Mouse (Mus musculus): ENCODE data around the gene Prdm16.

Prdm16 gene

GRCm38 (mm10) chr4:154639591-154640442, 3.1 kb upstream of the Prdm16 start:
- DNase-seq, result no peak

DNA sequence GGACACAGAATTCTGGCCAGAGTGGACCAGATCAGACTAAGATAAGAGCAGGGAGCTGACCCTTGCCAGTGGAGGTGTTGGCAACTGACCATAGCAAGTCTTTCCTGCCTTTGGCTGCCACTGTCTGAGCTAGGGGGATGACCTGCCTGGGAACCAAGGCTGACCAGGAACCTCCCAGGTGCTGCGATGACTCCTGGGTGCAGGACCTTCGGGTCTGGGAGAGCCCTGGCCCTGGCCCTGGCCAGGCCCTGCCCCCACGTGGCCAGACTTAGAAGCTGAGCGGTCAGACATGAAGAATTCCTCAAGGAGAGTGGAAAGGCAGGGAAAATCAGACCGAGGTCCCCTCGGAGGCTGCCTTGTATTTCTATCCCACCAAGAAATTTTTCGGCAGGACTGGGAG, 2.5 kb upstream of the Prdm16 start:
- DNase-seq, result no peak

DNA sequence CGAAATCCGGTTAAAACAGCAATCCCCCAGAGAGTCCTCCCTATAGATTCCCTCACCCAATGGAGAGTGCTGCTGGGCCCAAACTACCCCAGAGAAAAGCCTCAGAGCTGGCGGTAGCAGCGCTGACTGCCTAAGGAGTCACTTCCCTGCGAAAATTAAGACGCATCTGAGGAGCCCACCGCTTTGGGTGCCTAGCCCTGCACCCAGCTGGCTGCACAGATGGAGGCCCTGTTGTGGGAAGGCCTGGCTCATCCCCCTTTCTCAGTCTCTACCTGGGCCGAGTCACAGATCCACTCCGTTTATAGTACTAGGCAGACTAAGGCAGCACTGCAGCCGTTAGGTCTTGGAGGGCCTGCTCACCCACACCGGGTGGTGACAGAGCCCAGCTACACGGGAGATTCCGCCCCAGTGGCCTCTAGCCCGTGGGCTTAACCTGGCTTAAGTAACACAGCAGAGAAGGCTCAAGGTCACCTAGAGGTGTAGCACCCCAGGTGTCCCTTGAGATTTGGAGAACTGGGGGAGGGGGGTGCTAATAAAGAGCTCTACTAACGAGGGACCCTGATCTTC, 1.7 kb upstream of the Prdm16 start:
- no peak for DNase-seq

DNA sequence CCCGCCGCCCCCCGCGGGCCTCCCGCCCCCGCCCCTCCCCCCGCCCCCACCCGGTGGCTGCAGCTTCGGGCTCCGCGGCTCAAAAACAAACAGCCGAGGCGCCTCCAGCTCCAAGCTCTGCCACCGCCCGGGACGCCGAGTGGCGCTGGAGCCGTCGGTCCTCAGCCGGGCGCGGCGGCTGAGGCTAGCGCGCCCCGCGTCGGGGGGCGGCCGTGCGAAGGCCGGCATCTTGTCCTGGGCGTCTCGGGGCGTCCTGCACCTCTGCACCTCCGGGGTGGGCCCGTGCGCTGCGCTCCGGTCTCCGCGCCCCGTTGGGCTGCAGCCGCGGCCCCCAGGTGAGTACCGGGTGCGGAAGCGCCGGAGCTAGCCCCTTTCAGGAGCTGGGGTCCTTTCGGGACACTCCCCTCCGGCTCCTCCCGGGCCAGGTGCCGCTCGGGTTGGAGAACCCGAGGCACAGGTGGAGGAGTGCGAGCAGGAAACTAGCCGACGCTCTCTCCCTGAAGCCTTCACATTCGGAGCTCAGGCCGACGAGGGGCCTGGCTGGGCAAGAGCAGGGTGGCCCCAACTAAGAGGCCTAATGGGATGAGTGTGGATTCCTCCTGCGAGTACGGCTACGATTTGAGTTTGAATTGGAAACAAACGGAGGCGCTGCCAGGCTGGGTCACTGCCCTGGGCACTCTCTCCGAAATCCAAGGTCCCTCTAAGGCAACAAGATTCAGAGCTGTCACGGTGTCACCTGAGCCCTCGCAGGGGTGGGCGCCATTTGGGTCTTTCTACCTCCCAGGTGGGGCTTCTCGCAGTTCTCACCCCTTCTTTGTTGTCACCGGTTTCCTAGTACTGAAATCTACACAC, 1.0 kb upstream of the Prdm16 start:
- DNase-seq, result no peak

DNA sequence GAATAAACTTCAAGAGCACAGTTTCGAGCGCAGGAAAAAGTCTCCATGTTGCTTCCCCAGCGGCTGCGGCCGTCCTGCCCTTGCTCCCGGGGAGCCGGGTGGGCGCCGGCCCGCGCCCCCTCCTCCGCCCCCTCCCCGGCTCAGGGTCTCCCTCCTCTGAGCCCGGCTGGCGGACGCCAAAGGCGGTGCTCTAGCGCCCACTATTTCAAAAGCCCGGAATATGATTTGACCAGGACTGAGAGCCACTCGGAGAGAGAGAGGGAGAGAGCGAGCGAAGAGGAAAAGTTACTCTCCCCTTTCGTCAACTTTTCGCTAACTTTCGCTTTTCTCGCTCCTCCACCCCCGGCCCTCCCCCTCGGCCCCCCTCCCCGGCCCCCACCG, 630 bp downstream of the Prdm16 start:
- no peak for DNase-seq

- no peak for DNase-seq
These were observed 1.2 kb downstream of the Prdm16 start for GRCm38 (mm10) chr4:154635241-154636052.

- no peak for DNase-seq
These were observed 2.0 kb downstream of the Prdm16 start for GRCm38 (mm10) chr4:154634470-154635240.

DNA sequence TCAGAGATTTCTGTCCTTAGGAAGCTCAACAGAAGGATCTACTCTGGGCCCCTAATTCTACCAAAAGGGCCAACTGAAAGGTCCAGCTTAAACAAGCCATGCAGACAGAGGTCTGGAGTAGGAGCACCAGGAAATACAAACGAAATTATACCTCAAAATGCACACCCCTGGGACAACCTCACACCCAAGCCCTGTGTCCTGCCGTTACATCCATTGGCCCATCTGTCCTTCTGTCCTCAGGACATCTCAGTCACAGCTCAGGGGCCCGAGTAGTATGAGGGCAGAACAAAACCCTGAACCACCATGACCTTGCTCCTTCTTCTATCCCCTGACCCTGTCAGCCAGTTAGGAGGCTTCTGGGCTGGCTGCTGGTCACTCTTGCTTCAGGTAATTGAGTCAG, 2.7 kb downstream of the Prdm16 start:
- no peak for DNase-seq

GRCm38 (mm10) chr4:154632800-154633764, 3.6 kb downstream of the Prdm16 start:
- no peak for DNase-seq

DNA sequence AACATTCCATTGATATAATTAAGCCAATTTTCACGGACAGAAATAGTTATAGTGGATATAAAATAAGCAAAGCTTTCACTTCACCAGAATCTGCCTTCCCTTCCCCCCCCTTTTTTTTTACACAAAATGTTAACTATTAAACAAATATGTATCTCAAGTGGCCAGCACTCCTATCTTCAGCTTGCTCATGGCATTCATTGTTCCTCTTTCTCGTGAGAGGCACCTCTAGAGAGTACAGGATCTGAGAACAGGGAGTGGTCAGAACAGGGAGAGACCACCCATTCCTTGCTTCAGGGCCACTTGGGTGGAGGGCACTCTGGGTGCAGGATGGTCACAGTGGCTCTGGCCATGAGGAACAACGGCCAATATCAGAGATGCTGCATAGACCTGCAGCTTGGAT, 5.9 kb downstream of the Prdm16 start:
- DNase-seq, result no peak

DNA sequence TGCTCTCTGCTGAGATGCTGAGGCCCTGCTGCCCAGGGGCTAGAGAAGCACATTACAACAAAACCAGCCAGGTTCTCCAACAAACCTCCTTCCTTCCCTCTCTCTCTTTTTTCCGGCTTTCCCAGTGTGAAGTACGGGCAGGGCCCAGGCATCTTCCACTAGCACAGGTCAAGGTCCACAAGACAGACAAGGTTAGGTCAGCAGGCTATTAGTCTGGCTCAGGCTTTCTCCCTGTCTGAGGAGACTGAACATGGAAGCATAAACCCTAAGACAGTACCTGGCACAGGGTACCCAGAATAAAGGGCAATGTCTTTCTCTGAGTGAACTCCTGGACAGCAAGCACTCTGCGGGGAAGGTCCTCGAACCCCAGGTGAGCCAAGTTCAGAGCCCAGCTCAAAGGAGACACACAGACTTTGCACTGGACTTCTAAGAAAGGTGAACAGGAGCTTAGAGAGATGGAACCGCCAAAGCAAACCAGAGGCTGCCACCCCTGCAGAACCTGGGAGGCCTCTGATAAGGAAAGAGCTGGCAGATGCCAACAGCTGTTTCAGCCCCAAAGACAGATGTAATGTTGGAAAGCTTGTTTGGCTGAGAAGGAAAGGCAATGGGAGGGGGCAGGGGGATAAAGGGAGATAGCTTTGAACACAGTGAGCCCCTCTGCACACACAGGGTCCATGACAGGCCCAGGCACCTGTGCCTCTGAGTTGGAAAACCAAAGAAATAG, 9.1 kb downstream of the Prdm16 start:
- no peak for DNase-seq

DNA sequence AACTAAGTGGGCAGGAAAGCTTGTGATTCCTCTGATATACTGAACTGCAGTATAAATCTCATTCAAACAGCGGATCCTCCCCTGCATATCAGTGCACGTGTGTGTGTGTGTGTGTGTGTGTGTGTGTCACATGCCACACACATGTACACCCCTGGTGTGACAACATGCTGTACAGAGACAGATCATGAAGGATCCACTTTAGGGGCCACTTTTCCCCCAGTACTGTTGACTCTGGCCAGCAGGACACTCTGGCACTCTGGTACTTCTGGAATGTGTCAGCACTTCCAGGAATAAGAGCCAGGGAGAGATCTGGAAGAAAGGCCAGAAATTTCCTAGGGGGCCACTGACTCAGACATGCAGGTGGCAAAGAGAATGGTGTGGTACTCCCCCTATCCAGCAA, 10.4 kb downstream of the Prdm16 start:
- DNase-seq, result no peak

DNA sequence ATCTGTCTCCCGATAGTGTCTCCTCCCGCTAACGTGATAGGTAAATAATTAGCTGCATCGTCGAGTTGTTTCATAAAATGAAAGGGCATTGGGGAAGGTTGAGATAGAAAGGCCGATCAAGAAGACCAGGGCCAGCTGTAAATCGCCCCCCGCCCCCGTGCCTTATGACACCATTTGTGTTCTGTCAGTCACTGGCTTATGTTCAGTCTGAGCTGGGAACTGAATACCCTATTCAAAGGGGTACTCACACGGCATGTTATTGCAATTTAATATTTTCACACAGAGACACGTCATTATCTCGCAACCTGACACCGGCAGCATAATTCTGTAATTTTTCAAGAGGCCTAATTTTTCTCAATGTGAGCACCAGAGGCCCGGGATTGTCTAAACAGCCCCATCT, 11.0 kb downstream of the Prdm16 start:
- DNase-seq, result no peak

DNA sequence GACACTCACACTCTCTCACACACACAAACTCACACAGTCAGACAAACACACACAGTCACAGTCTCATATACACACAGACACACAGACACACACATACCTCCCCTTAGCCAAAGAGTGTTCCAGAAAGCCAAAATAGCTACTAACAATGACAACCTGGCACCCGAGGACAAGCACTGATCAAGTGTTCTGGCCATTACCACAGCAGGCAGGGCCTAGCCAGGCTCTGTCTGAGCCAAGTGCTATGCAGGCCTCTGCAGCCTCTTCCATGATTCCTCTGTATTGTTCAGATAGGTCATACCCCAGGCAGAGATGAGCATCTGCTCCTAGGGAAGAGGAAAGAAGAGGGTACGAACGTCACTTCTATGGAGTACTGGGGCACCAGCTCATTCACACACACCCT, 13.4 kb downstream of the Prdm16 start:
- DNase-seq, result no peak

DNA sequence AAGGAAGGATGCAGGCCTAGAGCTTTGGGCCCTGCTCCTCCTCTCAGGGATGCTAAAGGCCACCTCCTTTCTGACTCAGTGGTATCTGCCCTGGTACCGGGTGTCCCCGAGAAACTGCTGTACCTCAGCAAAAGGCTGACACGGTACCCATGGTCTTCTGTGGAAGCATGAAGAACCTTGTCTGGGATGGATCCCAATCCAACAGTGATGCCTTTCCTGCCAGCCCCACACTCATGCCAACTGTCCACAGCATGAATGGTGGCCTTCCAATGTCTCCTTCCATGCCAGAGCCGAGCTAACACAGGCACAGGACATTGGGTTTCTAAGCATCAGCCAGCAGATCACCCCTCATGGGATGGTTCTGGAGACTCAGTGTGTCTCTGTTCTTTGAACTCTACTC, 14.2 kb downstream of the Prdm16 start:
- no peak for DNase-seq

GRCm38 (mm10) chr4:154611167-154611566, 25.5 kb downstream of the Prdm16 start:
- no peak for DNase-seq

- no peak for DNase-seq
These were observed 28.9 kb downstream of the Prdm16 start for GRCm38 (mm10) chr4:154607724-154608123.

GRCm38 (mm10) chr4:154604442-154604830, 32.2 kb downstream of the Prdm16 start:
- no peak for DNase-seq

GRCm38 (mm10) chr4:154603663-154604441, 32.8 kb downstream of the Prdm16 start:
- no peak for DNase-seq
